Mouse (Mus musculus): ENCODE results near the gene Tnnc1.
A peak's percentile ranks its signal among the peaks of the same experiment; 100 is the strongest.

Gene Tnnc1

DNA sequence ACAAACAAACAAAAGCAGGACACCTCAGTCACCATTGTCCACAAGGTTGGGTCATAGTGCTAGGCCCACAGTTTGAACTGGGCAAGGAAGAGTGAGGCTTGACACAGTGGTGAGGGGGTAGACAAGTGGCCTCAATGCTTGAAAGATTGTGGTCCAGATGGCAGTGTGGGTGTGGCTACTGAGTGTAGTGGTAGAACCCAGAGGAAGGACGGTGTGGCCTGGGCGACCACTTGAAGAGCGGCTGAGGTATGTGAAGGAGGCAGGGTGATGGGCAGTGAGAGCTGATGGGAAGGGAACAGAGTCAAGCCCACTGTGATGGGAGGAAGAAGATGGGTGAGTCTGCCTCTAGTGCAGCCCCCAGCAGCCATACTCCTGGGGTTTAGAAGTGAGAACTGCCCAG, 6.6 kb downstream of the Tnnc1 start:
- DNase-seq: no peak

DNA sequence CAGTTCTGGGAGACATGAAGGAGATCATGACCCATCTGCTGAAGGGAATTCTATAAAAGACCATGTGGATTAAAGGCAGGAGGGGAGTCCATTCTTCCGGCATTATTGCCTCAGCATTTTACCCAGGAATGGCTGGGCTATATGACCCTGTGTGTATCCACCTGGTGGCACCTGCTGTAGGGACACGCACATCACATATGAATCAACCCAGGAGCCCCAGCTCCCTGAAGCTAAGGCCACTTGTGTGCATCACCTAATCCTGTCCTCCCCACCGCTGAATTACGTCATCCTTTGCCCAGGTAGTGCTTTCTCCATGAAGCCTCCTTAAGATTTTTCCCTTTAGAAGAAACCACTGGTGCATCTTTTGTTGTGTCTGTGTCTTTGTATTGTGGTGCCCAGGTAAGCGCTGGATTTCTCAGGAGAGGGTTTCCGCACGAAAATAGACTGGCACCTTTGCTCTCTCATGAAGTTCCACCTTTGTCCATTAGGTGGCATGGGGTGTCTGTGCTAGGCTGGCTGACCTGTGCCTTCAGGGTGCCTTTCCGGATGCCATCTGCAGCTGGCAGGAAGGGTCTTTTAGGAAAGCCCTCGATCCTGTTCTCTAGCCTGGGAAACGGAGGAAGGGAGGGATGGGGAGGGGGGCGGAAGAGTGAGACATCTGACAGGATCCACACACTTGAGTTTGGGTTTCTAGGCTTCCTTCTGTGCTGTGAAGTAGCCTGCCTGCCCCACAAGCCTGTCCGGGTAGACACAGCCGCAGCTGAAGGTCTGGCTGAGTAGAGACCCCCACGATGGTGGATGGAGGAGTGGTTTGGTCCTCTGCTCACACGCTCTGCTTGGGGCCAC, 7.3 kb downstream of the Tnnc1 start:
- peak; percentile 90 for DNase-seq

GRCm38 (mm10) chr14:31216846-31217245, 8.7 kb downstream of the Tnnc1 start, which contains the start of gene Nisch:
Gene Nisch (minus strand): TSS chr14:31216946.
- no peak for DNase-seq

- DNase-seq: peak; percentile 78 to 83
Observed at GRCm38 (mm10) chr14:31217666-31218065, 9.6 kb downstream of the Tnnc1 start, which contains the start of gene Sema3g. Gene Sema3g (plus strand): TSS chr14:31217860.

DNA sequence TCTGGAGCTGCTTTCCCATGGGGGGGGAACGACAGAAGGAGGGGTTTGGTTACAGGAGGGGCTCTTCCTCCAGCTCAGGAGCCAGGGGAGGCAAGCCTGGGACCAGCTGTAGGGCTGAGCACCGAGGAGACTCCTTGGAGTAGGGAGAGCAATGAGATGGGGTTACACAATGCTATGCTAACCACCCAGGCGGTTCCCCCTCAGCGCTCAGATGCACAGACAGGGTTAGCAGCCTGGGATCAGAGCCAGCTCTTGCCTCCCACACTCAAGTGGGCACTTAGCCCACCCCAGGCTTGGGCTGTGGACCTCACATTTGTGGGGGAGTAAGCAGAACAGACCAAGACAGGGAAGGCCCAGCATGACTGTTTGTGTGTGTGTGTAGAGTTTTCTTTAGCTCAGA, 18.9 kb downstream of the Tnnc1 start:
- peak; percentile 46 to 60 for DNase-seq

GRCm38 (mm10) chr14:31228234-31228633, 20.1 kb downstream of the Tnnc1 start:
- DNase-seq: no peak

DNA sequence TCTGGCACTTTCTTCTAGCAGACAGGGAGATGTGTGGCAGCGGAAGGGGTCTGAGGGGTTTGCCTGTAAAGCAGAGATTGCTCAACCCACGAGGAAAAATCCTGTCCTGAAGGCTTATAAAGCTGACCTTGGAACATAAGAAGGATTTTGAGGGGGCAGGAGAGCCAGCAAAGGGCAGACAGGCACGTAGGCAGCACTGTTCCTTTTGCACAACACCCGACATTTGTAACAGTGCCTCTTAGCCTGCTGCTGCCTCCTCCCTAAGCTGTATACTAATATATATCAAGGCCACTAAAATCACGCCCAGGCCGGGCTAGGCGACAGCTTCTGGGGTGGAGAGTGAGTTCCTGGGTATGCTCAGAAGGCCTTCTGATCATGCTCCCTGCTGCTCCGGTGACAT, 22.3 kb downstream of the Tnnc1 start:
- no peak for DNase-seq

GRCm38 (mm10) chr14:31232404-31233069, 24.4 kb downstream of the Tnnc1 start:
- DNase-seq: no peak

DNA sequence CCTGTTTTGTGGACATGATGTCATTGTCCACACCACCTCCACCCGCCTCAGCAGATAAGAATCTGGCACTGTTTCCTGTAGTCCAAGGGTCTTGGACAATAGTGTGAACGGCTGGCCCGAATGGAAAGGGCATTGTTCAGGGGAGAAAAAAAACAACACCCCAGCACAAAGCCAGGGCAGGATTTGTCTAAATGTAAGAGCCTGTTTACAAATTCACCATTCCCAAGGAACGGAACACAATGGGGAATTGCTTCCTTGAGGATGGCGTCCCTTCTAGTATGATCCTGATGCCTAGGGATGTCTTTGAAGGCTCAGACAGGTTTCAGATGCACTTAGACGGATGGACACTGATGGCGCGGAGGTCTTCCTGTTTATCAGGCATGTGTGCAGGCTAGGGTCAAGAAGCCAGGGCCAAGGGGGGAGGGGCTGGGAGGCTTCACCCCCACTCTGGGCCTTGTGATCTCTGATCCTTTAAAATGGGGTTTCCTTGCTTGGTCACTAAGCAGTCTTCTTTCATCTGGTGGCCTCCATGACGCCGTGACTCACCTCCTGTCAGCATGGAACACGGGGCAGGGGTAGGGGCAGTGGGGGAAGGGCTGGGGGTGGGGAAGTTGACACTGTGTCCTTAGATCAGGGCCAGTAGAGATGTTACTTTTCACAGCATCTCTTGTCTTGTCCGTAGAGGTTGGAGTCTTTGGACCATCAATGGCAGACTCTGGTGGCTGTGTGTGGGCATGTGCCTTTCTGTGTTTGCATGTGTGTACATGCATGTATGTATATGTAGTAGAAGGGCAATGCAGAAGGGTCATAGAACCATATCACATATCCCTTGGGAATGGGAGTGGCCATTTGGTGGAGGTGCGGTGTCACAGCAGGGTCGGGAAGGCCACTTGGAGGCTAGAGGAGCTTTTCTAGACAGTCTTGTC, 25.2 kb downstream of the Tnnc1 start:
- DNase-seq: no peak

DNA sequence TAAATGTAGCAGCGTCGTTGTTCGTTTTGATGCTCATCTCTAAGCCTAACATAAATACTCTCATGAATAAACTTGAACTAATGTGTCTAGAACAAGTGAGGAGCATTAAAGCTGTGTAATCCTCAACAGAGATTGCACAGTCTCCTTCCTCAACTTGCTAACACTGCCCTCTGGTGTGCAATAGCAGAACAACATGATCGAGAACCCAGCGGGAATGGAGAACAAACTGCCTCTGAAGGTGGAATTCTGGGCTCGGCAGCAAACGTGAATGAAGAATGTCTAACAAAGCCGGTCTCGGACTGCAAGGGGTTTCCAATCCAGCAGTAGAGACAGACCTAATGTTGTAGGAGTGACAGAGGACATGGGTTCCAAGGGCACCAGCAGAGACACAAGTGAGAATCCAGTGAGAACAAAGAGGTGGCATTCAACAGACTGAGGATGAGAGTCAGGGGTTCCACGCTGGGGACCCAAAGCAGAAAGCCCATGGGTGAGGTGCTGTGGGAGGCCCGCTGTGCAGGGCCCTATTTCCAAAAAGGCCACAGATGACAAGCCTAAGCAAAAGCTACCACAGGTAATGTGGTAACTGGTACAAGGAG, 26.0 kb downstream of the Tnnc1 start:
- peak; percentile 91 to 94 for DNase-seq

GRCm38 (mm10) chr14:31237101-31237882, 29.2 kb downstream of the Tnnc1 start:
- DNase-seq: no peak

DNA sequence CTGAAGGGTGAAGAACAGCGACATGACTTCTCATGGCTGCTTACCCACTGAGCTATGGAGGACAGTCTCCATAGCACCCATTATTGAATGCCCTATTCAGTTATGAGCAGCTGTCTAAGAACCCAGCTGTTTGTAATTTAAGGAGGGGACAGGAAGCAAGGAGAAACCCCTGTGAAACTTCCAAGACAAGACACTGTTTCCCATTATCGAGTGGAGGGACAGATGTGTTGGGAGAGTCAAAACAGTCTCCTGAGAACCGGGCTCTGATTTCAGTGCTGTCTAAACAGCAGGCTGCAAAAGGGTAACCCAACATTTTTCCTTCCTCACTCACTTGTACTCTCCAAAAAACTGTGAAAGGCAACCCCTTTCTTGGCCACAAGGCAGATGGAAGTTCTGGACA, 32.4 kb downstream of the Tnnc1 start:
- DNase-seq: no peak

DNA sequence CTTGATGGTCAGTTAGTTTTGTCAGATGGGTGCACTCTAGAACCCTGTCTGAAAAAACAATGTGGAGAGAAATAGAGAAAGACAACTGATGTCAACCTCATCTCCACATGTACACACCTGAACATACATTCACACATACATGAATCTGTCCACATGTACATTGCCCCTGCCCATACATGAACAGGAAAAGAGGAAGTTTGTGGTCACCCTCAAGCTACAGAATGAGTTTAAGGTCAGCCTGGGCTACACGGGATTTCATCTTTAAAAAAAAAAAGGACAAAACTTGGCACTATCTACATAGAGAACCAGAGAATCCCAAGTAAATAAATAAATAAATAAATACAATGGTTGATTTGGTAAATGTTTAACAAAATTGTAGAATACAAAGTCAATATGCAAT, 36.7 kb downstream of the Tnnc1 start:
- no peak for DNase-seq

DNA sequence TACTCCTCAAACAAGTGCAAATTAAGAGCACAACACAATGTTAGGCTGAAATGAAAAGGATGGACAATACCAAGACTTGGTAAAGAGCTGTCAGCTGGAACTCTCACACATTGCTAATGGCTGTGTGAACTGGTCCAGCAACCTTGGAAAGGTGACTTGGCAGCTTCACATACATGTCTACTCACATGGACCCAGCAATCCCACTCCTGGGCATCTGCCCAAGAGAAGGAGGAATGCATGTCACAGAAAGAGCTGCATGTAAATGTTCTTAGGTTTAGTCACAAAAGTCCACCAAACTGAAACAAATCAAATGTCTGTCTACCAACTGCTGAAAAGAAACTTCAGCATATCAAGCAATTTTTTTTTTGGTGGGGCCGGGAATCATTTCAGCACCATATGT, 37.8 kb downstream of the Tnnc1 start:
- DNase-seq: peak in 1 of 2 experiments; percentile 45

DNA sequence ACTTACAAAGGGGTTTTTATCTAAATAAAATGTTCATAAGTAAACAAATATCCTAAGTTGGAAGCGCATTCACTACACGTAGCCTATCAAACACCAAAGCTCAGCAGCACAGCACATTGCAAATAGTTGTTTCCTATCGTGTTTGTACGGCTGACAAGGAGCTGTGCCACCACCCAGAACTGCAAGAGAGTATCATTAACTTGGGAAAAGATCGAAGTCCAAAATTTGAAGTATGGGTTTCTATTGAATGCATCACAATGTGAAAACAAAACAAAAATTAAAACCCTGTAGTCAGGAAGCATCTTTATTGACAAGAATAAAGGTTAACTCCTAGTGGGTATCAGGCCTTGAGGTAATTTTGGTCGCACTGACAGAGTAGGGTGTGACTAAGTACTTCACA, 40.3 kb downstream of the Tnnc1 start:
- DNase-seq: no peak

GRCm38 (mm10) chr14:31250222-31251083, 42.3 kb downstream of the Tnnc1 start:
- DNase-seq: no peak

DNA sequence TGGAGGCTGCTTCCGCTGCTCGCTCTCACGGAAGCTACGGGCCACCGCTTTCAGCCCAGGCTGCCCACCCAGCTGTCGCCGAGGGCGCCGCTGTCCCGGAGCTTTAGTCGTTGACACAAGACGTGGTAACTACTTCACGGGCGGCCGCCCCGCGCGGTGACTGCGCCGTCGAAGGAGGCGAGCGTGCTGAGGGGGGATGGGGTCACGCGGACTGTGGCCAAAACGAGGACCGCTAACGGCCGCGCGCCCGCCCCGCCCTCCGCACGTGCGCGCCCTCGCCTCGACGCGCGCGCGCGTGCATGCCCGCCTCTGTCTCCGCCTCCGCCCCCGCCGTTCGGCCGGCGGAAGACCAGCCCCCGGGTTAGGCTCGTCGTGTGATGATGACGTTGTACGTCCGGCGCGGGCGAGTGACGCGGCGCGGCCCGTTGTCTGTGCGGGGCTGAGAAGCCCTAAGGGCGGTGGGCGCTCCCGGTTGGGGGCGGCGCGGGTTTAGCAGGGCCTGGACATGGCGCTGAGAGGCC, 43.0 kb downstream of the Tnnc1 start, which contains the start of the genes Phf7 and Bap1:
Phf7 (minus strand) TSS at position 234 of the 521 bp plus-strand sequence.
Bap1 (plus strand) TSS at position 367 of the 521 bp plus-strand sequence.
- DNase-seq: peak; percentile 98 to 99

GRCm38 (mm10) chr14:31251626-31252025, 43.5 kb downstream of the Tnnc1 start:
- DNase-seq: no peak

DNA sequence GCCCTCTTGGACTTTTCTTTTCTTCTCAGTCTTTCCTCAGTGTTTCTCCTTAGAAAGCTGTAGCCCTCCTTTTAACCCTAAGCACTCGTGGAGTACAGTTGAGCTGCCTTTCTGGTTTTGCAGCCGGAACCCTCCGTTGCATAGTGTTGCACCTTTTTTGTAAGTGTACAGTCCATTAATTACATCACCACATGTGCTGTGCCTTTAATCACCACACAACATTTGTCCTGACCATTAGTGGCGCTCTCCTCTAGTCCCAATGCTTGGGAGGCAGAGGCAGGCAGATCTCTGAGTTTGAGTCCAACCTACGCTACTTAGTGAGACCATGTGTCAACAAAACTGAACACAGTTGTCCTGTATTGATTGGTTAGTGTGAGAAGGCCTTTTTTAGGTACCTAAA, 44.0 kb downstream of the Tnnc1 start:
- no peak for DNase-seq

- DNase-seq: no peak
Observed at GRCm38 (mm10) chr14:31258476-31259050, 50.5 kb downstream of the Tnnc1 start.

All from cerebellum, postnatal 14 days (tissue).